Mouse (Mus musculus): Measurements from ENCODE around the gene Fam69a.

GRCm38 (mm10) chr5:108035523-108035922 is 48.6 kb upstream of the Fam69a start:
- TF ChIP-seq POLR2A (IDR thresholded peaks at IDR 0.05; ENCODE audit: insufficient read depth, low read depth, low read length) (no peak), CTCF (IDR thresholded peaks at IDR 0.05) (no peak), EP300 (IDR thresholded peaks at IDR 0.05; ENCODE audit: insufficient read depth, low read depth, low read length) (no peak)

Data from heart, adult 2 months (tissue).